In the genomic region with DNA sequence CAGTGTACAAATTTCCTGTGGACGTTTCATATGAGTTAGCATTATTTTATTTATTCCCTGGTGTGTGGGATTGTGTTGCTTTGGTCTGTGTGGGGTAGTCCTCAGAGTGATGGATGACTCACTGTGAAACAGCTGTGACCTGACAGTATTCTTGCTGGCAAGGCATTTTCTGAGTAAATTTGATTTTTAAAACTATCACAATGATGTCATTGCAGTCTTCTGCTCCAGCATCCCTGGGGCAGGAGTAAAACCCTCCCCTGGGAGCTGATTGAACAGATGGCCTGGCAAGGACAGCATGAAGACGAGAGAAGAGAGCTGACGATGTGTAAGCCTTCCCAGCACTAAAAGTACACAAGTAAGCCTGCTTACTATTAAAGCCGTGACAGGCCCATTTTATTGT, we compare ENCODE assay signal across 9 mouse cellular contexts.
DNase-seq lines count a peak whose midpoint lies in the region; ATAC-seq lines count a peak whose summit lies in the region.
"Had no signal": no experiment of that assay in that cellular context is flagged by ENCODE, and none has a peak within 500 bp of the region (broad histone marks: within the 10 kb centered on the region; RNA-seq: fewer than 3 reads in every experiment).

No protein-coding gene starts in this region.

- DNase-seq in limb, embryonic 10.5 days (ENCODE audit: low spot score) = no peak
- peak; percentile 69 to 73 for DNase-seq in cerebellum, postnatal 25 days
- DNase-seq in layer of hippocampus, adult 18-20 months (ENCODE audit: low spot score in 2 of 2) = peak; percentile 59 to 75
- DNase-seq in retina, embryonic 14.5 days (ENCODE audit: low spot score) = peak; percentile 22
- no peak for DNase-seq in c-Kit-positive CD71-positive TER-119-positive erythroid progenitor cells, embryonic 14.5 days (ENCODE audit: low spot score)
- no peak for DNase-seq in urinary bladder, postnatal 4 days (ENCODE audit: low spot score in 2 of 2)
- DNase-seq in spleen, postnatal 36 days (ENCODE audit: low spot score in 2 of 2) = no peak

- ATAC-seq in limb, embryonic 13.5 days (ENCODE audit: low FRiP score, low read depth) = peak; percentile 72

- H3K4me2 ChIP-seq in limb, embryonic 13.5 days (replicated peaks) = no peak overlapping the region
- H3K4me2 ChIP-seq: lung, embryonic 15.5 days had no signal

- no peaks in the 10 kb centered on the region for H3K4me1 ChIP-seq in limb, embryonic 13.5 days
- H3K4me1 ChIP-seq in limb, embryonic 10.5 days = no peaks in the 10 kb centered on the region
- H3K4me1 ChIP-seq: lung, embryonic 15.5 days had no signal

- H3K36me3 ChIP-seq in limb, embryonic 13.5 days = no peaks in the 10 kb centered on the region
- no peaks in the 10 kb centered on the region for H3K36me3 ChIP-seq in limb, embryonic 10.5 days
- H3K36me3 ChIP-seq: lung, embryonic 15.5 days had no signal

- no peaks in the 10 kb centered on the region for H3K9me3 ChIP-seq in limb, embryonic 13.5 days
- no peaks in the 10 kb centered on the region for H3K9me3 ChIP-seq in limb, embryonic 10.5 days (replicated peaks)
- H3K9me3 ChIP-seq: lung, embryonic 15.5 days had no signal

- 37% methylated on average over 4 of the region's 4 CpGs for WGBS in limb, embryonic 13.5 days
- WGBS in limb, embryonic 10.5 days = 64% methylated on average over 4 of the region's 4 CpGs

- no peak overlapping the region for H3K9ac ChIP-seq in limb, embryonic 13.5 days
- H3K9ac ChIP-seq: lung, embryonic 15.5 days had no signal

- no peaks in the 10 kb centered on the region for H3K27me3 ChIP-seq in limb, embryonic 13.5 days
- no peaks in the 10 kb centered on the region for H3K27me3 ChIP-seq in limb, embryonic 10.5 days (ENCODE audit: low read depth, poor library complexity, severe bottlenecking)
- H3K27me3 ChIP-seq: lung, embryonic 15.5 days had no signal

- H3K27ac ChIP-seq in limb, embryonic 13.5 days = no peak overlapping the region
- no peak overlapping the region for H3K27ac ChIP-seq in limb, embryonic 10.5 days
- H3K27ac ChIP-seq: lung, embryonic 15.5 days had no signal

- H3K4me3 ChIP-seq in limb, embryonic 13.5 days = no peak overlapping the region
- H3K4me3 ChIP-seq in limb, embryonic 10.5 days = no peak overlapping the region
- H3K4me3 ChIP-seq: lung, embryonic 15.5 days had no signal

Comparison
In these comparisons a context has a peak if more than half of its experiments do, and no peak if none do; other contexts are left out.
1. DNase-seq: peak in cerebellum, postnatal 25 days (2 of 2), layer of hippocampus, adult 18-20 months (2 of 2) and retina, embryonic 14.5 days (single experiment); none in limb, embryonic 10.5 days (single experiment), c-Kit-positive CD71-positive TER-119-positive erythroid progenitor cells, embryonic 14.5 days (single experiment), urinary bladder, postnatal 4 days (0 of 2) and spleen, postnatal 36 days (0 of 2).